Mouse (Mus musculus) kidney, postnatal 36 days (tissue): Measurements from ENCODE around the gene Clcf1.

Experiments
- DNase-seq, 2 experiments: peaks; one replicate each; pipeline ENCODE4 v3.0.0; 2021 to 2022; ENCODE audit warnings: mixed read lengths in 2 of 2

Clcf1 gene

DNA sequence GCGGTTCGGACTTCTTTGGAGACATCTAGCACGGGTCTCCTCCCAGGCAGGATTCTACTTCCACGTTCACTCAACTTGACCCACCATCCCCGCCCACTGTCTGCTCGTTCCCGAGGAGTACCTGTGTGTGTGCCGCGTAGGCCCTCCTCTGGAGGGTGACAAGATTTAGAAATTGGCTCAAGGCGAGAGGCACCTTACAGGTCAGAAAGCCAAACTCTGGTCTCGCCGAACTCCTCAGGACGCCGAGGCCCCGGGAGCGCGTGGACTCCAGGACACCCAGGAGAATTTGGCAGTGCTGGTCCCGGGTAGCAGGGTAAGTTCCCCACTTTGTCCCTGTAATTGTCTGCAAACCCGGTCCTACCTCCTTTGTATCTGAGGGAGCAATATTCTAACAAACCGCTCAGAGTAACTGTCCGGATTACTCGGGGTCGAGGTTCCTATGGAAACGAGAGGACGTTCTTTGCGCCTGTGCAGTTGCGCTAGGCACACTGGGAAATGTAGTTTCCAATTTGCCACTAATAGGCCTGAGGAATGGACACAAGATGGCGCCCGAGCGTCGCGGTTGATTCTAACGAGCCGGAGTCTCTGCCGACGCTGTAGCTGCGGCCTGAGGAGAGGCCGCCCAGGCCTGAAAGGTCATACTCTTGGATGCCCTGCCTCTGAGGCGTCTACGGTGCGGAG lies 43.3 kb downstream of the Clcf1 start:
- peak; percentile 96 to 97 for DNase-seq

DNA sequence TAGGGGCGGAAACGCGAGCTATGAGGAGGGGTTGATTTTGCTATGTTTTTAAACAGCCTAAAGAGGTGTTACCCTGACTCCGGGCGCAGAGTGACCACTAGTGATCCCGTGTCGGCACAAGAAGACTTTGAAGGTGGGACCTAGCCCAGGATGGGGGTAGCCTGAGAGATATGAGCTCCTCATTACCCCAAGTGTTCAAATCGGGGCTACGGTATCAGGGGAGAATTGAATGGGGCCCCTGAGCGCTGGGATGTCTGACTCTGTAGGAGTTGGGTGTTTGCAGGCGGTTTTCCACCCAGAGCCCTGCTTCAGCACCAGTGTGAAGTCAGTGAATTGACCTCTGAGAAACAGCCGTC lies 43.8 kb downstream of the Clcf1 start:
- no peak for DNase-seq

- peak in 1 of 2 experiments; percentile 37 for DNase-seq
These were observed 47.1 kb downstream of the Clcf1 start for GRCm38 (mm10) chr19:4261038-4261698.

- DNase-seq = no peak
These were observed 48.7 kb downstream of the Clcf1 start for GRCm38 (mm10) chr19:4262756-4263155.

- no peak for DNase-seq
These were observed 49.7 kb downstream of the Clcf1 start for GRCm38 (mm10) chr19:4263702-4264101.

DNA sequence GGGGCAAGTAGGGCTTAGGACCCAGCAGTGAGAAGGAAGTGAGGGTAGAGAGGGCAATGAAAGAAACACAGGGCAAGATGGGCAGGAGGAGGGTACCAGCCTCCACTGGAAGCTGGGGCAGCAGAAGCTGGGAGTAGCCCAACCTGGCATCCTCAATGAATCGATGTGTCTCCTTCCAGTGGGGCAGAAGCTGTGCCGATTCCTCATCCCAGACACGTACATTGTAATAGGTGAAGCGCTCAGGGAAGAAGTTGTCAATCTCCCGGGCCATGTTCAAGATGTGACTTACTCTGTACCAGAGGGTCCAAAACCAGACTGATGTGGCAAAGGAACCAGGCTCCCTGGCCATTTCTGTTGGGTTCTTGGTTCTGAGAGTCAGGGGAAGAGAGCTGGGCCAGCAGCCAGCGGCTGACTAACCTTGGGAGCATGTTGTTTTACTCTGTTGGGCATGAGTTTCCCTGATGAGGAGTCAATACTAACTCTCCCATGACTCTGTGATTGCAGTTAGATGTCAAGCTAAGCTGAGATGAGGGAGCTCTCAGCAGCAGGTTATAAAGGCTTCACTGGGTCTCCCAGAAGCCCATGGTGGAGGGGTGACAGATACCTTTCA lies 50.2 kb downstream of the Clcf1 start:
- DNase-seq = no peak

DNA sequence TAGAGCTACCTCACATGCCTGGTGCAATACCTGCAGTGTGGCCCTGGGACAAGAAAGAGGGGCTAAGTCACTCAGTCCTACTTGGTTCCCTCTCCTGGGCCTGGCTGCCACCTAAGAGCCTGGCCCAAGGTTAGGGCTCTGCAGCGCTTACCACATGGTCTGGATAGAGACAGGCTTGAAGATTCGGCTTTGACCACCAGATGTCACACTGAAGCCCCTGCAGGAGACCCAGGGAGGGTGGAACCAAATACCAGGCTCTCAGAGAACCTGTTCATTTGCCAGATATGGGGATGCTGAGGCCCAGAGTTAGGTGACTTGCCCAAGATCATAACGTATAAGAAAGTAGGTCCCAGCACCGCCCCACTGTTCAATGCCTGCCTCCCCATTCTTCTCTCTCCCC lies 51.9 kb downstream of the Clcf1 start:
- DNase-seq = no peak

- DNase-seq = peak; percentile 92 to 94
These were observed 54.7 kb downstream of the Clcf1 start, which contains the start of gene Ssh3 for GRCm38 (mm10) chr19:4268566-4269361. Gene Ssh3 (minus strand): TSS chr19:4269180.

DNA sequence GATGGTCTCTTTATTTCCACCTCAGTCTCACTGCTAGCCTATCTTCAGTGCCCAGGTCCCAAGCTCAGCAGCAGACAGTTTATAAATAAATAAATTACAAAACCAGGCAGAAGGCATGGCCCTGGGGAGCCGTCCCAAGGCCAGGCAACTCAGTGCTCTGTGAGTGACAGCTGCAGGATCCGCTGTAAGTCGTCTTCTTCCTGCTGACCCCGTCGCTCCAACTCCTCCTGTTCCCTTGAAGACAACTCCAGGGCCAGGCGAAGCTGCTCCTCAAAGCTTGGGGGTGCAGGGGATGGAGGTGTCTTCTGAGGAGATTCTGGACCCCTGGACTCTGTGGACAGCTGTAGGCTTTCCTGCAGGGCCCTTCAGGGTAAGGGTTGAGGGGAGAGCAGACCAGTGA lies 56.1 kb downstream of the Clcf1 start:
- no peak for DNase-seq

GRCm38 (mm10) chr19:4270972-4271371 lies 56.9 kb downstream of the Clcf1 start:
- DNase-seq = no peak
